In the genomic region with DNA sequence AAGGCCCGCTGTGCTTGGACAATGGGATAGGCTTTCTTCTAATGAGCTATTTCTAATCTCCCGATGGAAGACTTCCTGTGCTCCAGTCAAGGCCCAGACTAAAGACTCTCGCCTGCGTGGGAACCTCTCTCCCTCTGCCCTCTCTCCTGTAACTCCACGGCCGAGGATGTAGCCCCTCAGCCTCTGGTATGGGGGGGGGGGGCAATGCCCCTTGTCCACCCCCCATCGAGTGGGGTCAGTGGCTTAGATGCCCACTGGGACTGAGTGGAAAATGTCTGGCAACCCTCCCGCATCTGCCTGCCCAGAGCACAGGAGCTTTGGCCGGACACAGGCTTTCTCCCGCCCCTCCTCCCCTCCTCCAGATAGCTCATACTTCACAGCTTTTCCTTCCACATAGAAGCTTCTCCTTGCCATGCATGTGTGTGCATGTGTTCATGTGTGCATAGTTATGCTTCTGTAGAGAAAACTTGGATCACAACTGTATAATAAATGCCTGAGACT, we compare ENCODE assay signal across 15 mouse cellular contexts. TPM values are rescaled to one million over a fixed set of nuclear protein-coding genes. Genes with fewer than 3 reads are reported as not detected.
DNase-seq lines count a peak whose midpoint lies in the region; ATAC-seq lines count a peak whose summit lies in the region.
"Had no signal": no experiment of that assay in that cellular context is flagged by ENCODE, and none has a peak within 500 bp of the region (broad histone marks: within the 10 kb centered on the region; RNA-seq: fewer than 3 reads in every experiment).

No protein-coding gene starts in this region.

- no peaks in the 10 kb centered on the region for H3K36me3 ChIP-seq in heart, embryonic 16.5 days (ENCODE audit: control insufficient read depth, insufficient read depth)
- H3K36me3 ChIP-seq in liver, embryonic 12.5 days, result no peaks in the 10 kb centered on the region

- H3K4me3 ChIP-seq in heart, embryonic 16.5 days (ENCODE audit: low read length), result no peak overlapping the region
- no peak overlapping the region for H3K4me3 ChIP-seq in liver, embryonic 12.5 days
- H3K4me3 ChIP-seq: left cerebral cortex, adult 2 months had no signal

- H3K4me1 ChIP-seq in heart, embryonic 16.5 days (ENCODE audit: control insufficient read depth, insufficient read depth, low read length), result peaks cover 23% of the 10 kb centered on the region
- no peaks in the 10 kb centered on the region for H3K4me1 ChIP-seq in liver, embryonic 12.5 days

- H3K27ac ChIP-seq in heart, embryonic 16.5 days (ENCODE audit: low read length), result peak overlapping the region; percentile 50; the same call in 1 of the 2 replicates
- H3K27ac ChIP-seq in liver, embryonic 12.5 days, result no peak overlapping the region
- H3K27ac ChIP-seq: left cerebral cortex, adult 2 months had no signal

- H3K4me2 ChIP-seq in heart, embryonic 16.5 days (ENCODE audit: low read depth, low read length), result peak overlapping the region; percentile 16; the same call in 1 of the 2 replicates
- no peak overlapping the region for H3K4me2 ChIP-seq in liver, embryonic 12.5 days
- H3K4me2 ChIP-seq: lung, embryonic 14.5 days had no signal

- no peak overlapping the region for H3K9ac ChIP-seq in heart, embryonic 16.5 days (ENCODE audit: low read length)
- no peak overlapping the region for H3K9ac ChIP-seq in liver, embryonic 12.5 days
- H3K9ac ChIP-seq: lung, embryonic 14.5 days had no signal

- 52% methylated on average over 10 of the region's 10 CpGs for WGBS in heart, embryonic 16.5 days
- WGBS in liver, embryonic 12.5 days (ENCODE audit: insufficient replicate concordance), result 44% methylated on average over 10 of the region's 10 CpGs

- peak; percentile 22 for DNase-seq in gastrocnemius, postnatal 25 days
- no peak for DNase-seq in gastrocnemius, adult 18-20 months (ENCODE audit: low spot score)
- peak; percentile 16 for DNase-seq in lung, postnatal 14 days
- no peak for DNase-seq in lung, postnatal 25 days (ENCODE audit: low spot score)
- DNase-seq in heart, adult 9 months (ENCODE audit: low spot score in 2 of 2), result peak; percentile 18 to 33
- DNase-seq in adrenal gland, postnatal 10 days, result no peak
- DNase-seq: cerebellum, adult 11-12 months; kidney, adult 2 months; lung, embryonic 14.5 days; thymus, postnatal 14 days had no signal

- no peaks in the 10 kb centered on the region for H3K9me3 ChIP-seq in heart, embryonic 16.5 days (replicated peaks; ENCODE audit: control insufficient read depth, low read length)
- no peaks in the 10 kb centered on the region for H3K9me3 ChIP-seq in liver, embryonic 12.5 days (replicated peaks)

- ATAC-seq in heart, embryonic 16.5 days (replicated peaks; ENCODE audit: extremely low read depth, insufficient read depth, low FRiP score), result 0 out of 2 replicates have a peak, but pooled peaks have one; percentile 34
- ATAC-seq in liver, embryonic 12.5 days, result no peak
- ATAC-seq: activated CD4-positive, CD25-positive, alpha-beta regulatory T cell, adult 4 months had no signal

- no peaks in the 10 kb centered on the region for H3K27me3 ChIP-seq in heart, embryonic 16.5 days (ENCODE audit: control insufficient read depth, insufficient read depth, low read length)
- no peaks in the 10 kb centered on the region for H3K27me3 ChIP-seq in liver, embryonic 12.5 days (replicated peaks)

RNA-seq across cellular contexts. Expression of gene Stxbp6, which starts 31.9 kb away (rescaled TPM):
- total RNA-seq in gastrocnemius, postnatal 25 days (2021), result 1 to 10 TPM; 4.2 to 9.0 TPM
- 1 to 10 TPM; 4.7 to 5.0 TPM for total RNA-seq in gastrocnemius, adult 18-20 months (2021)
- 14.3 and 14.7 TPM in 2 replicates for polyA plus RNA-seq in heart, embryonic 16.5 days (2015; fragmentation: Nextera tagmentation; extraction: Ambion mirVana)
- polyA plus RNA-seq in liver, embryonic 12.5 days (2016; fragmentation: Nextera tagmentation; extraction: Ambion mirVana), result 5.5 and 6.7 TPM in 2 replicates
- total RNA-seq in adrenal gland, postnatal 10 days (2021), result 10 to 100 TPM; 17.6 to 20.7 TPM
- total RNA-seq: MEL had no signal
- polyA plus RNA-seq: activated CD4-positive, CD25-positive, alpha-beta regulatory T cell, adult 4 months had no signal

Comparison
In these comparisons a context has a peak if more than half of its experiments do, and no peak if none do; other contexts are left out.
1. DNase-seq: peak in gastrocnemius, postnatal 25 days (single experiment), lung, postnatal 14 days (single experiment) and heart, adult 9 months (2 of 2); none in gastrocnemius, adult 18-20 months (single experiment), lung, postnatal 25 days (single experiment) and adrenal gland, postnatal 10 days (single experiment).